Mouse (Mus musculus) heart, embryonic 12.5 days (tissue): ENCODE data around the gene Rnf17. TPM values are rescaled to one million over a fixed set of nuclear protein-coding genes. Genes with fewer than 3 reads are reported as not detected.

ENCODE experiments used
- ATAC-seq: fragments of 200-750 bp; cut with Nextera tagmentation; 2 replicates; pipeline ENCODE4 v1.8.0; 2017; ENCODE audit warnings: moderate TSS enrichment, moderate library complexity; ENCODE audit not compliant: insufficient number of reproducible peaks, low FRiP score
- H3K27ac ChIP-seq: fragments of 300-500 bp; sonication (generic); 2 replicates; pipeline ENCODE4 v1.5.1; 2016; ENCODE audit warnings: mild to moderate bottlenecking, moderate library complexity; ENCODE audit not compliant: poor library complexity, severe bottlenecking
- H3K27me3 ChIP-seq: fragments of 300-500 bp; sonication (generic); replicated peaks from 2 replicates; pipeline ENCODE4 v1.6.1; 2016; ENCODE audit warnings: mild to moderate bottlenecking, moderate library complexity
- H3K36me3 ChIP-seq: fragments of 300-500 bp; sonication (generic); 2 replicates; pipeline ENCODE4 v1.6.1; 2016; ENCODE audit warnings: mild to moderate bottlenecking, moderate library complexity
- H3K4me1 ChIP-seq: fragments of 300-500 bp; sonication (generic); replicated peaks from 2 replicates; pipeline ENCODE4 v1.6.1; 2016; ENCODE audit warnings: mild to moderate bottlenecking
- H3K4me2 ChIP-seq: fragments of 300-500 bp; sonication (generic); 2 replicates; pipeline ENCODE4 v1.6.1; 2016; ENCODE audit warnings: mild to moderate bottlenecking, moderate library complexity
- H3K4me3 ChIP-seq: fragments of 300-500 bp; sonication (generic); 2 replicates; pipeline ENCODE4 v1.5.1; 2016; ENCODE audit warnings: mild to moderate bottlenecking
- H3K9ac ChIP-seq: fragments of 300-500 bp; sonication (generic); 2 replicates; pipeline ENCODE4 v1.6.1; 2016; ENCODE audit warnings: mild to moderate bottlenecking, moderate library complexity
- H3K9me3 ChIP-seq: fragments of 300-500 bp; sonication (generic); replicated peaks from 2 replicates; pipeline ENCODE4 v1.6.1; 2016; ENCODE audit warnings: mild to moderate bottlenecking, moderate library complexity
- WGBS: fragments of 180-500 bp; shearing (Covaris S2); methylation state at CpG from one replicate; pipeline ENCODE4 v1.1.7; 2016; 5-methylcytosine and 5-hydroxymethylcytosine counted together
- polyA plus RNA-seq: library from polyadenylated mRNA; unstranded; fragments of >200 nt; fragmentation: Nextera tagmentation; extraction: Ambion mirVana; gene quantifications from 2 replicates; pipeline ENCODE4 v1.2.1, GENCODE M21; 2016

Rnf17 gene
- polyA plus RNA-seq, 1 experiment from 2014 or later, result 3.9 TPM

GRCm38 (mm10) chr14:56569041-56569440 lies 166.7 kb downstream of the Rnf17 start:
- Histone ChIP-seq H3K36me3 (peaks cover 4% of the 10 kb centered on the region), H3K4me2 (no peak overlapping the region), H3K4me1 (peaks cover 3% of the 10 kb centered on the region; the same call in 1 of the 2 replicates), H3K9me3 (no peaks in the 10 kb centered on the region), H3K27me3 (no peaks in the 10 kb centered on the region), H3K4me3 (no peak overlapping the region), H3K9ac (no peak overlapping the region), H3K27ac (no peak overlapping the region)
- ATAC-seq, result no peak
- WGBS, result 89% methylated on average over 4 of the region's 4 CpGs

DNA sequence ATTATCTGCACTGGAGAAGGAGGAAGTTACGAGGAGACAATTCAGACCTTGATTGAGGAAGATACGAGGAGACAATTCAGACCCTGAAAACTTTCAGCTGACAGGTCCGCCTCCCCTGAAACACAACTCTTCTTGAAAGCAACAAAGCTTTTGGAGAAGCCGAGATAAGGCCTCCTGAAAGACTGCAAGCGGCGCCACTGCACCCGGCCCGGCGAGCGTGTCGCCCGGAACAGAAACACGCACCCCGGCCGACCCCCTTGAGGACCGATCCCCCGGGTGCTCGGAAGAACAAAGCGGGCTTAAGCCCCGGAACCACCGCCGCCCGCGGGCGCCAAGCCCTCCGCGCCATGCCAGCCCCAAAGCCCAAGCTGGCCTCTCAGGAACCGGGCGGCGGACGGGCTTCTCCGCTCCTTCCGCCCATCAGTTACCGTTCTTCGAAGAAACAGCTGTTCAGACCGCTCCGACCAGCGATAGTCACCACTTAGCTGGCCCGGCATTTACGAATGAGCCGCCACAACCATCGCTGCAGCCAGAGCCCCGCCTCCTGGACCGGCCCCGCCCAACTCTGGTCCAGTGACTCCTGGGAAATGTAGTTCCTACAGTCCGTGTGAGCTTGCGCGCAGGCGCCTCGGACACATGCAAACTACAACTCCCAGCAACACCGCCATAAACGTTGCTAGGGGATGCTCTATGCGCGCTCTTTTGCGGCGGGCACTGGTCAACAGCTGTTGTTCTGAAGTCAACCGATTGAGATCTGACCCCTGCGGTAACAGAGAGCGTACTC lies 169.1 kb downstream of the Rnf17 start:
- Histone ChIP-seq H3K4me1 (peaks cover 10% of the 10 kb centered on the region; the same call in 1 of the 2 replicates), H3K4me3 (peak overlapping the region; percentile 89), H3K36me3 (peaks cover 1% of the 10 kb centered on the region), H3K9ac (peak overlapping the region; percentile 86), H3K27ac (peak overlapping the region; percentile 81), H3K4me2 (peak overlapping the region; percentile 80), H3K27me3 (no peaks in the 10 kb centered on the region), H3K9me3 (no peaks in the 10 kb centered on the region)
- WGBS, result under 1% methylated on average over 58 of the region's 59 CpGs
- peak; percentile 98 for ATAC-seq

DNA sequence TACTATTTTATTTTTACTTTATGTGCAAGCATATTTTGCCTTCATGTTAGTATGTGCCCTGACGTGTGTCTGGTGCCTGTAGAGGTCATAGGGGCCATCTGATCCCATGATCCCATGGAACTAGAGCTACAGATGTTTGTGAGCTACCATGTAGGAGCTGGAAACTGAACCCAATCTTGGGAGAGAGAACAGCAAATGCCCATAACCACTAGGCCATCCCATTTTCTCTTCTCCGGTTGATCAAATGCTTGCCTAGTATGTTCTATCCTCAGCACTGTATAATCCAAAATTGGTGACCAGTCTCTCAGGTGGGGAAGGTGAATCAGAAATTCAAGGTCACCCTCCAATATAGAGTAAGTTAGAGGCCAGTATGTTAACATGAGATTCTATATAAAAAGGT lies 170.2 kb downstream of the Rnf17 start:
- no peak overlapping the region for H3K4me3 ChIP-seq

More for the DNA sequence above, 170.2 kb downstream of the Rnf17 start:
- Histone ChIP-seq H3K9me3 (no peaks in the 10 kb centered on the region), H3K27ac (no peak overlapping the region), H3K36me3 (peaks cover 6% of the 10 kb centered on the region; the same call in 1 of the 2 replicates), H3K4me1 (peaks cover 10% of the 10 kb centered on the region; the same call in 1 of the 2 replicates), H3K27me3 (no peaks in the 10 kb centered on the region), H3K4me2 (no peak overlapping the region), H3K9ac (no peak overlapping the region)
- no peak for ATAC-seq
- WGBS, result 78% methylated on average over 2 of the region's 2 CpGs

Other genes with a start within 250 kb of the Rnf17 start
- gene Gzmg, start 243.0 kb upstream of the Rnf17 start, polyA plus RNA-seq, result not detected in 2 replicates
- not detected in 2 replicates for gene Gzmn, start 228.0 kb upstream of the Rnf17 start, polyA plus RNA-seq
- not detected in 2 replicates for gene Gzmf, start 191.2 kb upstream of the Rnf17 start, polyA plus RNA-seq
- not detected in 2 replicates for gene Gzmc, start 167.9 kb upstream of the Rnf17 start, polyA plus RNA-seq
- not detected in 2 replicates for gene Gzmb, start 140.3 kb upstream of the Rnf17 start, polyA plus RNA-seq
- not detected in 2 replicates for gene Atp12a, start 37.5 kb upstream of the Rnf17 start, polyA plus RNA-seq
- gene Cenpj, start 172.8 kb downstream of the Rnf17 start, polyA plus RNA-seq, result 10.7 and 12.8 TPM in 2 replicates
- gene Parp4, start 173.0 kb downstream of the Rnf17 start, polyA plus RNA-seq, result 9.9 and 12.3 TPM in 2 replicates